Mouse (Mus musculus) MEL (cell line): Measurements from ENCODE around the gene Magohb. TPM values are rescaled to one million over a fixed set of nuclear protein-coding genes. Genes with fewer than 3 reads are reported as not detected.

Experiments used
- DNase-seq: peaks from one replicate; pipeline ENCODE4 v3.0.0; 2011; ENCODE audit warnings: low read depth, low spot score
- H3K27ac ChIP-seq: 2 replicates; pipeline ENCODE4 v1.5.1; 2012; ENCODE audit warnings: low read depth, mild to moderate bottlenecking, control low read depth, low read length, moderate library complexity; ENCODE audit not compliant: control insufficient read depth
- H3K27me3 ChIP-seq, 2 experiments: fragments of 150-350 bp in 1 of 2; sonication (generic) in 1 of 2; 2 replicates each; pipeline ENCODE4 v1.6.1; 2012; ENCODE audit warnings: low read length in 2 of 2, mild to moderate bottlenecking in 2 of 2, improper control_type of control experiment in 1 of 2, moderate library complexity in 1 of 2; ENCODE audit not compliant: insufficient read depth in 2 of 2, control insufficient read depth in 1 of 2
- H3K36me3 ChIP-seq, 2 experiments: 2 replicates each; pipeline ENCODE4 v1.6.1; 2012 to 2014; ENCODE audit warnings: low read length in 2 of 2, improper control_type of control experiment in 1 of 2, inconsistent platforms in 1 of 2, mild to moderate bottlenecking in 1 of 2; ENCODE audit not compliant: insufficient read depth in 2 of 2, control insufficient read depth in 1 of 2
- H3K4me1 ChIP-seq, 2 experiments: fragments of 150-350 bp in 1 of 2; sonication (generic) in 1 of 2; 2 replicates each; pipeline ENCODE4 v1.6.1; 2012; ENCODE audit warnings: low read length in 2 of 2, improper control_type of control experiment in 1 of 2, mild to moderate bottlenecking in 1 of 2; ENCODE audit not compliant: insufficient read depth in 2 of 2, control insufficient read depth in 1 of 2
- H3K4me3 ChIP-seq, 2 experiments: fragments of 150-350 bp in 1 of 2; sonication (generic) in 1 of 2; 2 replicates each; pipeline ENCODE4 v1.5.1; 2012; ENCODE audit warnings: low read depth in 2 of 2, low read length in 2 of 2, mild to moderate bottlenecking in 2 of 2, moderate library complexity in 2 of 2, control low read depth in 1 of 2, improper control_type of control experiment in 1 of 2; ENCODE audit not compliant: control insufficient read depth in 1 of 2, insufficient read depth in 1 of 2
- H3K79me2 ChIP-seq: 2 replicates; pipeline ENCODE4 v1.6.1; 2012; ENCODE audit warnings: mild to moderate bottlenecking, low read length, moderate library complexity; ENCODE audit not compliant: control insufficient read depth, poor library complexity, insufficient read depth
- H3K9ac ChIP-seq: 2 replicates; pipeline ENCODE4 v1.6.1; 2012; ENCODE audit warnings: low read depth, mild to moderate bottlenecking, control low read depth, low read length, moderate library complexity; ENCODE audit not compliant: control insufficient read depth, poor library complexity, severe bottlenecking
- H3K9me3 ChIP-seq: fragments of 150-350 bp; sonication (generic); replicated peaks from 2 replicates; pipeline ENCODE4 v1.6.1; 2012; ENCODE audit warnings: mild to moderate bottlenecking, low read length, improper control_type of control experiment, moderate library complexity; ENCODE audit not compliant: insufficient read depth
- BHLHE40 ChIP-seq: IDR thresholded peaks from 2 replicates; pipeline ENCODE4 v1.6.1; 2012; ENCODE audit warnings: low read depth, mild to moderate bottlenecking, inconsistent platforms, low read length, improper control_type of control experiment, borderline replicate concordance
- CHD2 ChIP-seq: IDR thresholded peaks from 2 replicates; pipeline ENCODE4 v1.6.1; 2011; ENCODE audit warnings: low read length, improper control_type of control experiment
- EP300 ChIP-seq, 2 experiments: IDR thresholded peaks; 2 replicates each; pipeline ENCODE4 v1.6.1; 2011; ENCODE audit warnings: improper control_type of control experiment in 2 of 2, low read length in 2 of 2, low read depth in 1 of 2, mild to moderate bottlenecking in 1 of 2
- ETS1 ChIP-seq: IDR thresholded peaks from 2 replicates; pipeline ENCODE4 v1.6.1; 2012; ENCODE audit warnings: low read depth, mild to moderate bottlenecking, inconsistent platforms, low read length, improper control_type of control experiment, moderate library complexity
- GABPA ChIP-seq: IDR thresholded peaks from 2 replicates; pipeline ENCODE4 v1.6.1; 2012; ENCODE audit warnings: low read depth, mild to moderate bottlenecking, inconsistent platforms, low read length, improper control_type of control experiment, moderate library complexity
- GATA1 ChIP-seq: IDR thresholded peaks from 2 replicates; pipeline ENCODE4 v1.6.1; 2011; ENCODE audit warnings: low read depth, low read length, improper control_type of control experiment
- HCFC1 ChIP-seq: IDR thresholded peaks from 2 replicates; pipeline ENCODE4 v1.6.1; 2012; ENCODE audit warnings: low read depth, mild to moderate bottlenecking, inconsistent platforms, low read length, improper control_type of control experiment, moderate library complexity
- JUND ChIP-seq: IDR thresholded peaks from 2 replicates; pipeline ENCODE4 v1.6.1; 2011; ENCODE audit warnings: low read depth, mild to moderate bottlenecking, improper control_type of control experiment, low read length
- MXI1 ChIP-seq: IDR thresholded peaks from 2 replicates; pipeline ENCODE4 v1.6.1; 2011; ENCODE audit warnings: mild to moderate bottlenecking, low read depth, low read length, improper control_type of control experiment
- NELFE ChIP-seq: IDR thresholded peaks from 2 replicates; pipeline ENCODE4 v1.6.1; 2011; ENCODE audit warnings: low read depth, low read length, improper control_type of control experiment
- NRF1 ChIP-seq: IDR thresholded peaks from 2 replicates; pipeline ENCODE4 v1.6.1; 2014; ENCODE audit warnings: low read depth, mild to moderate bottlenecking, inconsistent platforms, low read length, improper control_type of control experiment, moderate library complexity; ENCODE audit not compliant: poor library complexity, insufficient read depth, severe bottlenecking
- POLR2A ChIP-seq, 2 experiments: IDR thresholded peaks; 2 replicates each; pipeline ENCODE4 v1.6.1; 2011 to 2012; ENCODE audit warnings: low read length in 2 of 2, mild to moderate bottlenecking in 2 of 2, control low read depth in 1 of 2, improper control_type of control experiment in 1 of 2, low read depth in 1 of 2, moderate library complexity in 1 of 2; ENCODE audit not compliant: control insufficient read depth in 1 of 2, insufficient read depth in 1 of 2, poor library complexity in 1 of 2
- POLR2AphosphoS2 ChIP-seq: IDR thresholded peaks from 2 replicates; pipeline ENCODE4 v1.6.1; 2011; ENCODE audit warnings: low read length, improper control_type of control experiment
- SIN3A ChIP-seq: IDR thresholded peaks from 2 replicates; pipeline ENCODE4 v1.6.1; 2012; ENCODE audit warnings: low read length, improper control_type of control experiment, inconsistent platforms
- TBP ChIP-seq: IDR thresholded peaks from 2 replicates; pipeline ENCODE4 v1.8.0; 2011; ENCODE audit warnings: low read depth, low read length, improper control_type of control experiment
- TCF12 ChIP-seq: IDR thresholded peaks from 2 replicates; pipeline ENCODE4 v1.6.1; 2014; ENCODE audit warnings: low read depth, mild to moderate bottlenecking, inconsistent platforms, low read length, improper control_type of control experiment, moderate library complexity
- UBTF ChIP-seq: IDR thresholded peaks from 2 replicates; pipeline ENCODE4 v1.6.1; 2012; ENCODE audit warnings: low read depth, mild to moderate bottlenecking, inconsistent platforms, low read length, improper control_type of control experiment, moderate library complexity, borderline replicate concordance; ENCODE audit not compliant: insufficient read depth
- polyA plus RNA-seq, 2 experiments: library from polyadenylated mRNA; stranded (reverse) in 1 of 2; unstranded in 1 of 2; fragments of >175 nt in 1 of 2; fragments of >200 nt in 1 of 2; gene quantifications; 2 replicates each; pipeline versions ENCODE4 v1.2.1 to v1.2.4; 2012; ENCODE audit warnings: low replicate concordance in 2 of 2, low read depth in 1 of 2; ENCODE audit not compliant: insufficient read length in 2 of 2, insufficient read depth in 1 of 2, missing spikeins in 1 of 2
- total RNA-seq: library from RNA; depleted of rRNA; stranded (reverse); fragments of 300-350 nt; gene quantifications from 2 replicates; pipeline ENCODE4 v1.2.3, GENCODE M21; 2012

Magohb gene
- total and polyA plus RNA-seq, 3 experiments: 31.4 to 38.2 TPM; not detected in 1

- Histone ChIP-seq H3K36me3 (no peaks in the 10 kb centered on the region), H3K79me2 (no peaks in the 10 kb centered on the region), H3K4me1 (no peaks in the 10 kb centered on the region)
- no peak for DNase-seq
- TF ChIP-seq MXI1: no peak
- no peak for TF ChIP-seq JUND
- no peak for TF ChIP-seq EP300 (IDR thresholded peaks at IDR 0.05; ENCODE audit: low read depth in 1 of 2, low read length in 2 of 2)
- no peak for TF ChIP-seq GATA1
- TF ChIP-seq SIN3A: no peak
- no peak for TF ChIP-seq ETS1
- TF ChIP-seq TCF12: no peak
- TF ChIP-seq TBP: no peak
- TF ChIP-seq CHD2: no peak
- TF ChIP-seq, all 39 proteins: peak for 0
- Histone ChIP-seq H3K27ac (no peak overlapping the region), H3K9ac (no peak overlapping the region), H3K27me3 (no peaks in the 10 kb centered on the region; a peak in 2 of 4 replicates), H3K9me3 (no peaks in the 10 kb centered on the region), H3K4me3 (no peak overlapping the region)
Observed at GRCm38 (mm10) chr6:131304776-131305175, 11.7 kb upstream of the Magohb start.

- peak; percentile 21 for DNase-seq
Observed at GRCm38 (mm10) chr6:131298531-131298930, 5.5 kb upstream of the Magohb start.

GRCm38 (mm10) chr6:131294435-131295112, 1.5 kb upstream of the Magohb start:
- Histone ChIP-seq H3K9me3 (no peaks in the 10 kb centered on the region), H3K27me3 (no peaks in the 10 kb centered on the region), H3K36me3 (peaks cover 0 to 22% of the 10 kb centered on the region in 2 experiments; a peak in 2 of 4 replicates), H3K4me3 (no peak overlapping the region), H3K9ac (no peak overlapping the region), H3K79me2 (peaks cover 14% of the 10 kb centered on the region), H3K4me1 (peaks cover 0 to 2% of the 10 kb centered on the region in 2 experiments; a peak in 3 of 4 replicates), H3K27ac (no peak overlapping the region)
- no peak for TF ChIP-seq UBTF
- no peak for TF ChIP-seq NELFE
- TF ChIP-seq TCF12: no peak
- TF ChIP-seq HCFC1: no peak
- TF ChIP-seq NRF1: no peak
- no peak for TF ChIP-seq JUND
- no peak for TF ChIP-seq BHLHE40
- peak; percentile 8 for DNase-seq

More at GRCm38 (mm10) chr6:131298531-131298930, 5.5 kb upstream of the Magohb start:
- TF ChIP-seq NELFE (no peak), POLR2AphosphoS2 (no peak), POLR2A (IDR thresholded peaks at IDR 0.05; ENCODE audit: control insufficient read depth in 1 of 2, insufficient read depth in 1 of 2, low read depth in 1 of 2, low read length in 2 of 2, poor library complexity in 1 of 2) (no peak), GATA1 (no peak), GABPA (no peak)
- no peak overlapping the region for H3K9ac ChIP-seq
- H3K79me2 ChIP-seq: no peaks in the 10 kb centered on the region
- no peaks in the 10 kb centered on the region for H3K9me3 ChIP-seq
- no peaks in the 10 kb centered on the region; a peak in 1 of 4 replicates for H3K27me3 ChIP-seq
- peaks cover 0 to 9% of the 10 kb centered on the region in 2 experiments; a peak in 2 of 4 replicates for H3K36me3 ChIP-seq
- H3K27ac ChIP-seq: no peak overlapping the region
- no peak overlapping the region for H3K4me3 ChIP-seq
- H3K4me1 ChIP-seq: peaks cover 0 to 2% of the 10 kb centered on the region in 2 experiments; a peak in 2 of 4 replicates
